Mouse (Mus musculus) midbrain, embryonic 15.5 days (tissue): ENCODE data around the gene Agap1. TPM values are rescaled to one million over a fixed set of nuclear protein-coding genes. Genes with fewer than 3 reads are reported as not detected.

Source experiments
- ATAC-seq: fragments of 200-750 bp; cut with Nextera tagmentation; replicated peaks from 2 replicates; pipeline ENCODE4 v1.8.0; 2017; ENCODE audit warnings: moderate TSS enrichment
- H3K27ac ChIP-seq: fragments of 300-500 bp; sonication (generic); 2 replicates; pipeline ENCODE4 v1.5.1; 2015; ENCODE audit warnings: mild to moderate bottlenecking, inconsistent platforms
- H3K27me3 ChIP-seq: fragments of 300-500 bp; sonication (generic); replicated peaks from 2 replicates; pipeline ENCODE4 v1.6.1; 2015; ENCODE audit warnings: inconsistent platforms
- H3K36me3 ChIP-seq: fragments of 300-500 bp; sonication (generic); replicated peaks from 2 replicates; pipeline ENCODE4 v1.6.1; 2015; ENCODE audit warnings: inconsistent platforms
- H3K4me1 ChIP-seq: fragments of 300-500 bp; sonication (generic); 2 replicates; pipeline ENCODE4 v1.6.1; 2015; ENCODE audit warnings: inconsistent platforms
- H3K4me2 ChIP-seq: fragments of 300-500 bp; sonication (generic); 2 replicates; pipeline ENCODE4 v1.6.1; 2015; ENCODE audit warnings: inconsistent platforms, mild to moderate bottlenecking, moderate library complexity
- H3K4me3 ChIP-seq: fragments of 300-500 bp; sonication (generic); 2 replicates; pipeline ENCODE4 v1.5.1; 2015; ENCODE audit warnings: mild to moderate bottlenecking, inconsistent platforms
- H3K9ac ChIP-seq: fragments of 300-500 bp; sonication (generic); 2 replicates; pipeline ENCODE4 v1.6.1; 2015; ENCODE audit warnings: mild to moderate bottlenecking, inconsistent platforms
- H3K9me3 ChIP-seq: fragments of 300-500 bp; sonication (generic); 2 replicates; pipeline ENCODE4 v1.6.1; 2016; ENCODE audit warnings: inconsistent platforms
- WGBS: fragments of 180-500 bp; shearing (Covaris S2); methylation state at CpG from one replicate; pipeline ENCODE4 v1.1.7; 2015; ENCODE audit warnings: mixed read lengths; 5-methylcytosine and 5-hydroxymethylcytosine counted together
- polyA plus RNA-seq: library from polyadenylated mRNA; unstranded; fragments of >200 nt; fragmentation: Nextera tagmentation; extraction: Ambion mirVana; gene quantifications from 2 replicates; pipeline ENCODE4 v1.2.1, GENCODE M21; 2015

The Agap1 gene
- polyA plus RNA-seq, 1 experiment from 2014 or later, result 63.6 TPM

DNA sequence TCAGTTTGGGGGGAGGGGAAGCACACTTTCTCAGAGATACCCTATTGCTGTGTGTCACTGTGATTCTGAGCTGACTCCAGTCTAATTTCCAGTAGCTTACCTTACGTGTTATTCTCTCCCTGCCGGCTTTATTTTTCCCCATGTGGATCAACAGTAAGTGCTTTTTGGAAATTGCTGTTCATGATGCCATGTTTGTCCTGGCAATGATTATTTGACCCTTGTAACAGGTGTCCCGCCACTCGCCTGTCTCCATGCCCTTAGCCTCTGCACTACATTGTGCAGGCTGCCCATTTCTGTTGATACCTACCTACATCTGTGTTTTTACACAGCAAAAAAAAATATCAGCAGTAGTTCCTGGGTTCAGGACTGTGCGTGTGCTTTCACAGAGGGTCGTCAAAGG, 102.8 kb downstream of the Agap1 start:
- no peak for ATAC-seq
- Histone ChIP-seq H3K4me1 (0 out of 2 replicates have a peak, but pooled peaks cover 6% of the 10 kb centered on the region), H3K4me2 (no peak overlapping the region), H3K36me3 (no peaks in the 10 kb centered on the region), H3K27me3 (no peaks in the 10 kb centered on the region), H3K9me3 (no peaks in the 10 kb centered on the region), H3K9ac (no peak overlapping the region), H3K4me3 (no peak overlapping the region), H3K27ac (no peak overlapping the region)
- 86% methylated on average over 6 of the region's 6 CpGs for WGBS

DNA sequence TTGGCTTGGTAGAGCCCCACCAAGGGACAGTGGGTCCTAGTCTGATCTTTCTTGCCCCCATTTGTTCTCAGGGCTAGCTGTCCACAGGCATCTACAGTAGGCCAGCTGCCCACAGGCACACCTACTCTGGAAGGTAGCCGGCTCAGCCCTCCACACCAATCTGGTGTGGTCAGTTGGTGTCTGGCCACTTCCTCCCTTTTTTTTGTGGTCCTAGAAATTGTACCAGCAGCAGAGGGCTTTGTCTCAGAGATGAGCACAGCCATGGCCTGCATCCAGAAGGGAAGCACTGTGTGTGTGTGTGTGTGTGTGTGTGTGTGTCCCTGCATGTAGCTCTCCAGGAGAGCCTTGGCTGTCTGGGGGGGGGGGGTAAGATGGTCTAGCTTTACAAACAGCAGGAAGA, 103.5 kb downstream of the Agap1 start:
- H3K4me2 ChIP-seq, result no peak overlapping the region
- no peaks in the 10 kb centered on the region for H3K9me3 ChIP-seq
- H3K4me3 ChIP-seq, result no peak overlapping the region
- H3K27ac ChIP-seq, result no peak overlapping the region
- H3K36me3 ChIP-seq, result no peaks in the 10 kb centered on the region
- ATAC-seq, result no peak
- 0 out of 2 replicates have a peak, but pooled peaks cover 6% of the 10 kb centered on the region for H3K4me1 ChIP-seq
- H3K9ac ChIP-seq, result no peak overlapping the region
- no peaks in the 10 kb centered on the region for H3K27me3 ChIP-seq
- 67% methylated on average over 1 of the region's 1 CpGs for WGBS

DNA sequence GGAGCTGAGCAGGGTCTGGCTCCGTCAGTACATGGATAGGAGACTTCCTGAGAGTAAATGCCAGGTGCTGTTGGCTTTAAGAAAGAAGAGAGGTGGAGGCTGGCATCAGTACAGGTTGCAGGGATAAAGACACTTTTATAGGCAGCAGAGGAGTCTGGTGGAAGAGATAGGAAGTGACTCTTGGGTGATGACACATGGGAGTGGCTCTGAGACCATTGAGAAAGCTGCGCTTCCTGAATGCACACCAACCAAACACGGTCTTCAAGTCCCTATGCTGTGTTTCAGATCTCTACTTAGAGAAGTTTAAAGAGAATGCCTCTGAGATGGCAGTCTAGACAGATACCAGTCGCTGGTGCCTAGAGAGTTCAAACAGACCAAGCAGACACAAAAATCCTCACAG, 108.8 kb downstream of the Agap1 start:
- Histone ChIP-seq H3K27me3 (no peaks in the 10 kb centered on the region), H3K36me3 (no peaks in the 10 kb centered on the region), H3K9ac (no peak overlapping the region), H3K4me1 (peaks cover 47% of the 10 kb centered on the region), H3K4me2 (no peak overlapping the region), H3K9me3 (no peaks in the 10 kb centered on the region), H3K27ac (no peak overlapping the region), H3K4me3 (no peak overlapping the region)
- ATAC-seq, result no peak
- 93% methylated on average over 4 of the region's 4 CpGs for WGBS

DNA sequence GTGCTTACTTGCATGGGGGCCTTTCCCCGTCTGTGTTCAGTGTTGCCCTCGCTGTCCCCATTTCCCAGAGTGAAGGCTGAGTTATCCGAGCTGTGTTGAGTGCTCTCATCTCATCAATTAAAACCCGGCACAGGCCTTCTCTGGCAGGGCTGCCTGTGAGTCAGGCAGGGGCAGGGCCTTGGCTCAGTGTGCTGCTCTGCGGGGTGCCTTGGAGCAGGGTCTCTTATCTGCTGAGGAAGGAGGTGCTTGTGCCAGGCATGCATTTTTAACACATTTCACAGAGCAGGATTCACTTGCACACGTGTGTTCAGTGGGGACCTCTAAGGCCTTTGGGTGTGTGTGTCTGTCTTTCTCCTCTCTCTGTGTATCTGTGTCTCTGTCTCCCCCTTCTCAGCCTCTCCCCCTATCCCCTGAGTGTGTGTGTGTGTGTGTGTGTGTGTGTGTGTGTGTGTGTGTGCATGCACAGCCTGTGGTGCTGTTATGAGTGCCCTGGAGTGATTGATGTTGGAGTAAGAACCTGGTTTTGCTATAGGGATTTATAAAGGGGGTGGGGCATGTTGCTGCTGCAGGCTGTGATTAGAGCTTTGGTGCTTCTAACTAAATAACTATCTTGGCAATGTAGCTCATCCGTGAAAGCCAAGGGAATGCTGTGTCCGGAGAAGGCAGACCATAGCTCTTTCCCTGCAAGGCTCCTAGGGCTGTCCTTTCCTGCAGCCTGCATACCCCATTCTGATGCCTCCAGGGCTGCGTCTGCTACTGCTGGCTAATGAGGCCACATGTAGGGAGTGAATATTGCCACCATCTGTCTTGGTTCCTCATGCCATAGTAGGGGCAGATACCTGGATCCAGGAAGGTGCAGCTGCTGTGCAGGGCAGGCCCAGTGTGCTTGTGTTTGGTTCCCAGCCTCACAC, 112.2 kb downstream of the Agap1 start:
- peak; percentile 44 for ATAC-seq
- Histone ChIP-seq H3K36me3 (no peaks in the 10 kb centered on the region), H3K9me3 (no peaks in the 10 kb centered on the region), H3K4me3 (no peak overlapping the region), H3K4me2 (no peak overlapping the region), H3K27ac (peak overlapping the region; percentile 77), H3K27me3 (no peaks in the 10 kb centered on the region), H3K9ac (no peak overlapping the region), H3K4me1 (peaks cover 53% of the 10 kb centered on the region)
- whole genome bisulfite sequencing, result 12% methylated on average over 9 of the region's 9 CpGs

DNA sequence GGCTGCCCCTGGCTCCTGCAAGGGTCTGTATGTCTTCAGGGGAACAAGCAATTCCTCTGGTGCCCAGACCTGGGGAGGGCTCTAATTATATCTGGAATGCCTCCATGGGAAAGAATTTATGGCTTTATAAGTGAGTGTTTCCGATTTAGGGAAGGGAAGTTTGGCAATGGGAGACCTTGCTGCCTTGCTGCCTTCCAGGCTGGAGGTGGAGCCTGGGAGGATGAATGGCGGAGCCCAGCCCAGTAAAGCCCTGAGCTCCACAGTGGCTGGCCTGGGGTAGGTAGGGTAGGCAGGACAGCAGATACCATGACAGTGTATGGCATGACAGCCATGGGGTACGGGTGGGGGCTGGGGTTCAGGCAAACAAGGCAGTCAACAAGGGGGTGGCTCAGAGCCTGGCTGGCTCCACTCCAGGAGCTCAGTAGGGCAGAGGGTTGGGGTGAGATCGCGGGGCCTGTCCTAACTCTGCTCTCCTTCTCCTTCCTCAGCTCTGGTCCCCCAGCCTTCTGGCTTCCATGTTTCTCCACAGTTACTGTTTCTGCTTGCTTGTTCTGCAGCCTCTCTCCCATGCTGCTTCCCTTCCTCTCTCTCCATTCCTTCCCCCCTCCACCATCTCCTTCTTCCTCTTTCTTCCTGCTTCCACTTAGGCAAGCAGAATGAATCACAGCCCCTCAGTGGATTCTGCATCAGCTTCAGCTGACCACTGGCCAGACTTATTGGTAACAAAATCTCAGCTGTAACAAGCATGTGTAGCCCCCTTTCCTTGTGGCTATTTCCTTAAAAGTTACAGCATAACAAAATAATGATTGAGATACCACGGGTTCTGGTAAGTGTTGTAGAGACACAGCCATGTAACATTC, 114.2 kb downstream of the Agap1 start:
- H3K9ac ChIP-seq, result no peak overlapping the region
- 67% methylated on average over 6 of the region's 6 CpGs for WGBS
- peaks cover 53% of the 10 kb centered on the region for H3K4me1 ChIP-seq
- H3K4me3 ChIP-seq, result no peak overlapping the region
- H3K27me3 ChIP-seq, result no peaks in the 10 kb centered on the region
- H3K4me2 ChIP-seq, result no peak overlapping the region
- no peaks in the 10 kb centered on the region for H3K9me3 ChIP-seq
- no peaks in the 10 kb centered on the region for H3K36me3 ChIP-seq
- H3K27ac ChIP-seq, result no peak overlapping the region
- no peak for ATAC-seq

DNA sequence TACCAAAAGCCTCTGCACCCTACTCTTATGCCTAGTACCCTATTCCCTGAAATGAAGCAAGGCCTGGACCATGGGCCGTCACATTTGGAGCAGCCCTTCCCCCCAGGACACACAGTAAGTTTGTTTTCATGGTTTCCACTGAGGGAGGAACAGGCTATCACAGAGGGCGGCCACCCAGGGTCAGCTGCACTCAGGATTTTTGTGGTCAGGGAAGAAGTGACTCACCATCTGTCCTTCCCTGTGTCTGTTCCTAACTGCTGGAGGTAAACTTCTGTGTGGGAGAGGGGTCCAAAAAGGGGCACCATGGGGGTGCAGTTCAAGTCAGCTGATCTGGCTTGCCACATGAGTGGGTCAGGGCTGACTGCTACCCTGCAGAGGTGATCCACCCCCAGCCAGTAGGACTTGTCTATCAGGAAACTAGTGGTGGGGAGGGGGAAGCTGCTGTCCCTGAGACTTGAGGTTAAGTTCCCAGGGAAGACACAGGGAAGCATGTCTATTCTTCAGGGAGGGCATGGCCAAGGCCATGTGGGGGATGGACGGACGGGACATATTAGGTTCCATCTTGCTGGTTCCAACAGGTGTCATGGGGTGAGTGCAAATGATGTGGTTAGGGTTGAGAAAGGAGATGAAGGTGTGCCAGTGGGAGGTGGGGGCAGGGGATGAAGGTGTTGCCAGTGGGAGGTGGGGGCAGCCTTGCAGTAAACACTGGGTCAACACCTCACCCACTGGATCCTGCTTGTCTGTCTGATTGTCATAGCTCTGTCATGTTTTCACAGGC, 116.1 kb downstream of the Agap1 start:
- Histone ChIP-seq H3K27me3 (no peaks in the 10 kb centered on the region), H3K9ac (no peak overlapping the region), H3K36me3 (no peaks in the 10 kb centered on the region), H3K4me1 (peaks cover 47% of the 10 kb centered on the region), H3K4me2 (no peak overlapping the region), H3K9me3 (no peaks in the 10 kb centered on the region), H3K4me3 (no peak overlapping the region), H3K27ac (no peak overlapping the region)
- ATAC-seq, result no peak
- WGBS, result 86% methylated on average over 4 of the region's 4 CpGs

DNA sequence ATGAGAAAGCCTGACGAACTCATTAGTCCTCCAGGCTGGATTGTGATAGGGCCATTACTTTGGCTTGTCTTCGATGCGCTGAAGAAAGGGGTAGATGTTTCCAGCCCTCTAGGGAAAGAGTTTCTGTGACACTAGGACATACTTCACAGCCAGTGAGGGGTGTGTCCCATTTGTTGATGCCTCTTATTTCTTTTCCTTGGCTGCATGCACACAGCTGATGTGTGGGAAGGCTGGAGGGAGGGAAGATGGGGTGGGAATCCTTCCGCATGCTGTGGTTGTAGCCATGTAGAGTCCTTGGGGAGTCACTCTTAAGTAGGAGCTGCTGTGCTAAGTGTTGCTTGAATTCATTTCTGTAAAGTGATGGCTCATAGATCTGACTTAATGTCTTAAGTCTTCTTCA, 118.9 kb downstream of the Agap1 start:
- H3K27me3 ChIP-seq, result no peaks in the 10 kb centered on the region
- H3K4me3 ChIP-seq, result no peak overlapping the region
- no peak overlapping the region for H3K27ac ChIP-seq
- H3K36me3 ChIP-seq, result no peaks in the 10 kb centered on the region
- peaks cover 48% of the 10 kb centered on the region for H3K4me1 ChIP-seq
- H3K9ac ChIP-seq, result no peak overlapping the region
- H3K4me2 ChIP-seq, result no peak overlapping the region
- no peaks in the 10 kb centered on the region for H3K9me3 ChIP-seq
- no peak for ATAC-seq
- WGBS, result 95% methylated on average over 4 of the region's 4 CpGs

DNA sequence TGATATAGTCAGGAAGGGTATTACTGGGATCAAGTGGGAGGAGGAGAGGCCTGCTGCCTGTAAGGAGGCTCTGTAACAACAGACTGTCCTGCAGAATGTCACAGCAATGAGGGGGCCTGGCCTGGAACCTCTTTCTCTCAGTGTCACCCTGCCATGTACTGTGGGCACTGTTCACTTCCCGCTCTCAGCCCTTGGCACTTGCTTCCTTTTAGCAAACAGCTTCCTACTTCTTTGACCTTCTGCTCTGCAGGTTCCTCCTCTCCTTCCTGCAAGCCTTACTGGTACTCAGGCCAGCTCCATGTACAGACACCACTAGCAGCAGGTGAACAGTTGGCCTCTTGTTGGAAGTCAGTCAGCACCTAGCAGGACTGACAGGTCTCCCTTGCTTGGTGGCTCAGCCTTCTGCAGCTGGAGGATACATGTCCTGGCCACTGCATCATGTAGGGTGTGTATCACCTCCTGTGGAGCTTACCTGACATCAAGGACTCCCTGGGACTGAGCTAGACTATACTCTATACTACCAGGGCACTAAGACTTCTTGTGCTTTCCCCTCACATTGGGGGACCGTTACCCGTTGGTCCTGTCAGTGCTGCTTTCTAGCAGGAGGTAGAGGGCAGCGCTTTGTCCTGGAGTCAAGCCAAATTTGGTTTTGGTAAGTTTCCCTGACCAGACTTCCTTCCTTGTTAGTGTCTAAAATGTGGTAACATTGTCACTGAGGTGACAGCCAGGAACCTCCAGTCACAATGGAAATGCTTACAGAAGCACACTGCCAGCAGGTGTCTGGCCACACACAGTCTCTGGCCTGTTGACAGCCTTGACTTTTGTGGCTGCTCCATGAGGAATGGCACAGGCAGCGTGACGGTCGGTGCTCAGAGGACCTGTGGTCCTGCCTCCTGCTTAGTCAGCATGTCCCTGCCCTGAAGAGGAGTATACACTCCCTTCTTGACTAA, 120.6 kb downstream of the Agap1 start:
- Histone ChIP-seq H3K27me3 (no peaks in the 10 kb centered on the region), H3K4me3 (no peak overlapping the region), H3K27ac (peak overlapping the region; percentile 99), H3K9me3 (no peaks in the 10 kb centered on the region), H3K9ac (no peak overlapping the region), H3K4me2 (no peak overlapping the region), H3K4me1 (peaks cover 44% of the 10 kb centered on the region), H3K36me3 (no peaks in the 10 kb centered on the region)
- ATAC-seq, result no peak
- 41% methylated on average over 7 of the region's 7 CpGs for WGBS

DNA sequence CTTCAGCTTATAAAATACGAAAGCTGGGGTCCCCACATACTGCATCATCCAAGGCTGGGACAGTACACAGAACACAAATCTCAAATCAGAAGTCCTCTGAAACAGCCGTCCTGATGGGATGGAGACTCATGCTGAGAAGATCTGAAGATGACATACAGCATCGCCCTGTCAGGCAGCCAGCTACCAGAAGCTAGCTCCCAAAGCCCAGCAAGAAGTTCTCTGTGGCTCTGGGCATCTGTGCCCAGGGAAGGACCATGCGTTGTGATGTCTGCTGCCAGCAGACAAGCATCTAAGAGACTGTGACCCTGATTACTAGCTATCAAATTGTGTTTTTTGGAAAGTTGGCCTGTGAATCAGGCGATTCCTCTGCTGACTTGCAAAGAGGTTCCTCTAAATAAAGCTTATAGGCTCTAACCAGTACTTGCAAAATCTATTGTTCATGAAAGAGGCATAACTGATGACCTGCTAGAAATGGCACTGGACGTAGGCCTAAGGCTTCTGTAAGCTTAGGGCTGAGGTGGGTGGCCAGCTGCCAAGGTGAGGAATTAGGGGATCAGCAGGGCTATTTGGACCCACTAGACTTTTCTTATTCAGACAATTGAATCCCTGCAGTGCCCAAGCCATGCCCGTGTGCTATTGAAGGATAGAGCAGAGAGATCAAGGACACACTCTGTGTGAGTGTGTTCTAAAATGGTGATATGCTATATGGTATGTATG, 121.7 kb downstream of the Agap1 start:
- 27% methylated on average over 7 of the region's 7 CpGs for WGBS
- H3K4me3 ChIP-seq, result peak overlapping the region; percentile 32
- H3K4me1 ChIP-seq, result peaks cover 41% of the 10 kb centered on the region
- ATAC-seq, result peak; percentile 14
- H3K27ac ChIP-seq, result peak overlapping the region; percentile 99
- no peaks in the 10 kb centered on the region for H3K36me3 ChIP-seq
- H3K9me3 ChIP-seq, result no peaks in the 10 kb centered on the region
- no peaks in the 10 kb centered on the region for H3K27me3 ChIP-seq
- H3K9ac ChIP-seq, result peak overlapping the region; percentile 51
- H3K4me2 ChIP-seq, result peak overlapping the region; percentile 56

DNA sequence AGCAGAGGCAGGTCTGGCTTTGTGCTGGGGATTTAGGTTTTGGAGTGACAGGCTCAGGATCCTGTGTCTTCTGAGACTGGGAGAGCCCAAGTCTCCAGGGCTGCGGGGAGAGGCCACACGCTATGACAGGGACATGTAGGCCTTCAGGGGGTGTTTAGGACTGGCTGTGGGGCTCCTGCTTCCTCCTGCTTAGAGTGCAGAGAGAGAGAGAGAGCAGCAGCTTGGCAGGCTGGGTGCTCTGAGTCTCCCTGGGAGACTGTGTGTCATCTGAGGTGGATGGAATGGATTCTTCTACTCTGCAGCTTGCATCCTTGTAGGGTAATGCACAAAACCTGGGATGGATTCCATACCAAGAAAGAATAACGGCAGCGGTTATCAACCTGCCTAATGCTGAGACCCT, 122.4 kb downstream of the Agap1 start:
- H3K4me2 ChIP-seq, result peak overlapping the region; percentile 56
- H3K9me3 ChIP-seq, result no peaks in the 10 kb centered on the region
- H3K27ac ChIP-seq, result peak overlapping the region; percentile 99
- peak; percentile 69 for ATAC-seq
- peak overlapping the region; percentile 32 for H3K4me3 ChIP-seq
- H3K36me3 ChIP-seq, result no peaks in the 10 kb centered on the region
- no peaks in the 10 kb centered on the region for H3K27me3 ChIP-seq
- H3K9ac ChIP-seq, result peak overlapping the region; percentile 51
- H3K4me1 ChIP-seq, result peaks cover 47% of the 10 kb centered on the region
- WGBS, result 6% methylated on average over 4 of the region's 4 CpGs
